Mouse (Mus musculus): Measurements from ENCODE around the gene Adarb1. TPM values are rescaled to one million over a fixed set of nuclear protein-coding genes. Genes with fewer than 3 reads are reported as not detected.

Gene Adarb1
- total RNA-seq, 1 experiment = 6.3 TPM

DNA sequence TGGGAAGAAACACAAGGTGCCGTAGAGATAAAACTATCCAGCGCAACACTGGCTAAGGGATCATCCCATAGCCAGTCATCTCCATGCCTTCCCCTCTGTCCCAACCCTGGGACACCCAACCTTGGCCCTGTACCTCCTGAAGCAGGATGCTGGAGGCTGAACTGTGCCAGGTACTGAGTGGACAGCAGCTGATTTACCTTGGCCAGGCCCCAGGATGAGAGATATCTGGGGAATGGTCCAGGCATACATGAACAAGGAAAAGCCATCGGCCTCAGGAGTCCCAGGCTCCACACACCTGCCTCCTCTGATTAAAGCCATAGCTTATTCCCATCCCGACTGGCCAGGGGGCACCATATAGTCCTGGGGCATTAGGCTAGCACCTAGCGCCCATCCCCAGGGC lies 171.0 kb downstream of the Adarb1 start:
- H3K27ac ChIP-seq (ENCODE audit: insufficient read depth, low read depth, low read length, poor library complexity, severe bottlenecking) = no peak overlapping the region
- in situ Hi-C loops (cut with MboI; ENCODE audit: low sequenced_read_pairs in 2 of 2, unreplicated experiment in 2 of 2) = no loop called here

DNA sequence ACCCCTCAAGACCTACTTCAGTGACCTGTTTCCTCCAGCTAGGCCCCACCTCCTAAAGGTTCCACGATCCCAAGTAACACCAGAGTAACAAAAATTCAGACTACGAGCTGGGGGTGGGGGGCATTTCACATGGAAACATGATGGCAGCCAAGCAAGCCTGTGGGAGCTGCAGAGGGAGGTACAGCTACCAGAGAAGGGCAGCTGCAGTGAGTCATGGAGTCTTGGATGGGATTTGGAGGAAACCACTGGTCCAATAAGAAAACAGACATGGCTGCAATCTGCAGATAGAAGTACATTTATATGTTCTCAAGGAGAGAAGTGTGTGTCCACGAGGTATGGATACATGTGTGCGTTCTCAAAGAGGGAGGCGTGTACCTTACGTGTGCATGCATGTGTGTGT lies 173.3 kb downstream of the Adarb1 start:
- H3K9ac ChIP-seq (ENCODE audit: insufficient read depth, low read depth, low read length, poor library complexity, severe bottlenecking) = no peak overlapping the region
- no peak overlapping the region for H3K27ac ChIP-seq (ENCODE audit: insufficient read depth, low read depth, low read length, poor library complexity, severe bottlenecking)
- TF ChIP-seq ZNF384 (IDR thresholded peaks at IDR 0.05; ENCODE audit: low read depth, low read length) = no peak
- no peak for TF ChIP-seq HCFC1 (IDR thresholded peaks at IDR 0.05; ENCODE audit: borderline replicate concordance, insufficient read depth, low read length)
- TF ChIP-seq MAFK (IDR thresholded peaks at IDR 0.05; ENCODE audit: insufficient read depth, low read depth, low read length) = no peak
- no peak for TF ChIP-seq ZC3H11A (IDR thresholded peaks at IDR 0.05; ENCODE audit: borderline replicate concordance, low read depth, low read length)
- no peak for TF ChIP-seq CHD2 (IDR thresholded peaks at IDR 0.05; ENCODE audit: low read depth, low read length)

More for the DNA sequence above, 171.0 kb downstream of the Adarb1 start:
- H3K9me3 ChIP-seq (ENCODE audit: control insufficient read depth, insufficient read depth, low read depth, low read length) = no peaks in the 10 kb centered on the region
- H3K9ac ChIP-seq (ENCODE audit: insufficient read depth, low read depth, low read length, poor library complexity, severe bottlenecking) = no peak overlapping the region
- H3K36me3 ChIP-seq (ENCODE audit: control insufficient read depth, insufficient read depth, low read length, poor library complexity, severe bottlenecking) = no peaks in the 10 kb centered on the region
- H3K4me3 ChIP-seq (ENCODE audit: insufficient read depth in 1 of 2, low read depth in 1 of 2, low read length in 2 of 2, poor library complexity in 1 of 2, severe bottlenecking in 1 of 2) = no peak overlapping the region
- peaks cover 0 to 18% of the 10 kb centered on the region in 2 experiments; a peak in 2 of 4 replicates for H3K4me1 ChIP-seq (ENCODE audit: control insufficient read depth in 2 of 2, insufficient read depth in 2 of 2, low read length in 2 of 2, poor library complexity in 1 of 2)
- no peak for DNase-seq (ENCODE audit: low read depth, low spot score)
- TF ChIP-seq CHD2 (IDR thresholded peaks at IDR 0.05; ENCODE audit: low read depth, low read length) (no peak), MAFK (IDR thresholded peaks at IDR 0.05; ENCODE audit: insufficient read depth, low read depth, low read length) (no peak), HCFC1 (IDR thresholded peaks at IDR 0.05; ENCODE audit: borderline replicate concordance, insufficient read depth, low read length) (no peak), ZNF384 (IDR thresholded peaks at IDR 0.05; ENCODE audit: low read depth, low read length) (no peak), ZC3H11A (IDR thresholded peaks at IDR 0.05; ENCODE audit: borderline replicate concordance, low read depth, low read length) (no peak)

DNA sequence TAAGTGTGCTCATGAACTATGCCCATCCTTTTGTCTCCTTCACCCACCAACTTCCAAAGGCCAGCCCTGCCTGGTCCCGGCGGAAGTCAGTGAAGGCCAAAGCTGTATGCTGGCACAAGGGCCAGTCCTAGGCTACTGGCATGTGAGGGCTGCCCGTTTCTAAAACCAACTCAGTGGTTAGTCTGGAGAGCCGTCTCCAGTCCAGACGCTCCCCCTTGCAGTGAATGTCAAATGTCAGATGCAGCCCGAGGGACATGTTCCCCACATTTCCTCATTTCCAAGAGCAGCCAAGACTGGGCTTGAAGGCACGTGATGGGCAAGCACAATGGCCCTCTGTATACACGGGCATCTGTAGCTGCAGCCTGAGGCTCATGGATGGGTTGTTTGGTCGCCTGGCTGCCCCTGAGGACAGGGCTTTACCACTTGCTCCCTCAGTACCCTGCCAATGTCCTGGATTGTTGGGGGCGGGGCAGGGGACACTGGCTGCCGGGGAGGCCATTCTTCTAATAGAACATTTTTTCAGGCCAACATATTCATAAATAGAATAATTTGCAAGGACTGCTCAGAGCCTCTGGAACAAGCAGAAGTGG lies 174.4 kb downstream of the Adarb1 start:
- no peak for TF ChIP-seq CHD2 (IDR thresholded peaks at IDR 0.05; ENCODE audit: low read depth, low read length)
- TF ChIP-seq MAFK (IDR thresholded peaks at IDR 0.05; ENCODE audit: insufficient read depth, low read depth, low read length) = no peak
- TF ChIP-seq HCFC1 (IDR thresholded peaks at IDR 0.05; ENCODE audit: borderline replicate concordance, insufficient read depth, low read length) = no peak
- TF ChIP-seq ZNF384 (IDR thresholded peaks at IDR 0.05; ENCODE audit: low read depth, low read length) = no peak
- no peak for TF ChIP-seq ZC3H11A (IDR thresholded peaks at IDR 0.05; ENCODE audit: borderline replicate concordance, low read depth, low read length)
- no peaks in the 10 kb centered on the region for H3K9me3 ChIP-seq (ENCODE audit: control insufficient read depth, insufficient read depth, low read depth, low read length)
- H3K4me3 ChIP-seq (ENCODE audit: insufficient read depth in 1 of 2, low read depth in 1 of 2, low read length in 2 of 2, poor library complexity in 1 of 2, severe bottlenecking in 1 of 2) = no peak overlapping the region
- peaks cover 0 to 4% of the 10 kb centered on the region in 2 experiments; a peak in 2 of 4 replicates for H3K4me1 ChIP-seq (ENCODE audit: control insufficient read depth in 2 of 2, insufficient read depth in 2 of 2, low read length in 2 of 2, poor library complexity in 1 of 2)
- DNase-seq (ENCODE audit: low read depth, low spot score) = no peak
- no peak overlapping the region for H3K9ac ChIP-seq (ENCODE audit: insufficient read depth, low read depth, low read length, poor library complexity, severe bottlenecking)
- no peak overlapping the region for H3K27ac ChIP-seq (ENCODE audit: insufficient read depth, low read depth, low read length, poor library complexity, severe bottlenecking)
- in situ Hi-C loops (cut with MboI; ENCODE audit: low sequenced_read_pairs in 2 of 2, unreplicated experiment in 2 of 2) = no loop called here
- no peaks in the 10 kb centered on the region for H3K36me3 ChIP-seq (ENCODE audit: control insufficient read depth, insufficient read depth, low read length, poor library complexity, severe bottlenecking)

More for the DNA sequence above, 173.3 kb downstream of the Adarb1 start:
- Histone ChIP-seq H3K4me3 (ENCODE audit: insufficient read depth in 1 of 2, low read depth in 1 of 2, low read length in 2 of 2, poor library complexity in 1 of 2, severe bottlenecking in 1 of 2) (no peak overlapping the region), H3K4me1 (ENCODE audit: control insufficient read depth in 2 of 2, insufficient read depth in 2 of 2, low read length in 2 of 2, poor library complexity in 1 of 2) (peaks cover 0 to 6% of the 10 kb centered on the region in 2 experiments; a peak in 2 of 4 replicates), H3K9me3 (ENCODE audit: control insufficient read depth, insufficient read depth, low read depth, low read length) (no peaks in the 10 kb centered on the region), H3K36me3 (ENCODE audit: control insufficient read depth, insufficient read depth, low read length, poor library complexity, severe bottlenecking) (no peaks in the 10 kb centered on the region)
- no peak for DNase-seq (ENCODE audit: low read depth, low spot score)
- in situ Hi-C loops (cut with MboI; ENCODE audit: low sequenced_read_pairs in 2 of 2, unreplicated experiment in 2 of 2) = no loop called here

DNA sequence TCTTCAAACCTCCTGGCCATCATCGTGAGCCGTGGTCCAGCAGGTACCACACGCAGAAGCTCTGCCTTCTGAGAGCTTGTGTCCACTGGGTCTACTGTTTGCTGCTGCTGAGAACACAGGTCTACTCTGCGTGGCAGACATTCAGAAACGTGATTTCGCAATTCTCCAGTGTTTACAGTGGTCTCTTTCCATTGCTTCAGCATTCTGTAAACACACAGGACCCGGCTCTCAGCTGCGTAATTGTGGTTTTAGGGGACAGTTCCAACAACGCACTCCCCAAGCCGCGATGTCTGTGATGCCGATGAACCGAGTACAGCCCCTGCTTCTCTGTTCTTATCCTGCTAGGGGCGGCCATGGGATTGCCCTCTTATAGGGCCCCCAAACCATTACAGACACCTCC lies 175.2 kb downstream of the Adarb1 start:
- in situ Hi-C loops (cut with MboI; ENCODE audit: low sequenced_read_pairs in 2 of 2, unreplicated experiment in 2 of 2) = no loop called here
- Histone ChIP-seq H3K36me3 (ENCODE audit: control insufficient read depth, insufficient read depth, low read length, poor library complexity, severe bottlenecking) (no peaks in the 10 kb centered on the region), H3K9me3 (ENCODE audit: control insufficient read depth, insufficient read depth, low read depth, low read length) (no peaks in the 10 kb centered on the region), H3K4me1 (ENCODE audit: control insufficient read depth in 2 of 2, insufficient read depth in 2 of 2, low read length in 2 of 2, poor library complexity in 1 of 2) (peaks cover 0 to 7% of the 10 kb centered on the region in 2 experiments; a peak in 2 of 4 replicates), H3K27ac (ENCODE audit: insufficient read depth, low read depth, low read length, poor library complexity, severe bottlenecking) (no peak overlapping the region), H3K9ac (ENCODE audit: insufficient read depth, low read depth, low read length, poor library complexity, severe bottlenecking) (no peak overlapping the region), H3K4me3 (ENCODE audit: insufficient read depth in 1 of 2, low read depth in 1 of 2, low read length in 2 of 2, poor library complexity in 1 of 2, severe bottlenecking in 1 of 2) (no peak overlapping the region)
- no peak for TF ChIP-seq ZC3H11A (IDR thresholded peaks at IDR 0.05; ENCODE audit: borderline replicate concordance, low read depth, low read length)
- no peak for TF ChIP-seq CHD2 (IDR thresholded peaks at IDR 0.05; ENCODE audit: low read depth, low read length)
- no peak for TF ChIP-seq MAFK (IDR thresholded peaks at IDR 0.05; ENCODE audit: insufficient read depth, low read depth, low read length)
- TF ChIP-seq ZNF384 (IDR thresholded peaks at IDR 0.05; ENCODE audit: low read depth, low read length) = no peak
- no peak for TF ChIP-seq HCFC1 (IDR thresholded peaks at IDR 0.05; ENCODE audit: borderline replicate concordance, insufficient read depth, low read length)
- no peak for DNase-seq (ENCODE audit: low read depth, low spot score)

Data from ES-E14 (cell line).